Mouse (Mus musculus): Measurements from ENCODE around the gene Pelo. TPM values are rescaled to one million over a fixed set of nuclear protein-coding genes. Genes with fewer than 3 reads are reported as not detected.

Pelo gene
- total RNA-seq, 2 experiments from 2014 or later = 21.9 to 23.2 TPM

GRCm38 (mm10) chr13:115098227-115098626, 8.2 kb upstream of the Pelo start:
- no peak for DNase-seq (ENCODE audit: low spot score in 2 of 2)

GRCm38 (mm10) chr13:115096965-115097364, 7.0 kb upstream of the Pelo start:
- DNase-seq (ENCODE audit: low spot score in 2 of 2) = no peak

GRCm38 (mm10) chr13:115096216-115096615, 6.2 kb upstream of the Pelo start:
- DNase-seq (ENCODE audit: low spot score in 2 of 2) = no peak

GRCm38 (mm10) chr13:115095392-115095791, 5.4 kb upstream of the Pelo start:
- DNase-seq (ENCODE audit: low spot score in 2 of 2) = no peak

- DNase-seq (ENCODE audit: low spot score in 2 of 2) = no peak
Measured at GRCm38 (mm10) chr13:115091511-115091910, 1.5 kb upstream of the Pelo start.

GRCm38 (mm10) chr13:115090977-115091445, 1.0 kb upstream of the Pelo start:
- no peak for DNase-seq (ENCODE audit: low spot score in 2 of 2)

GRCm38 (mm10) chr13:115089395-115090025, 476 bp downstream of the Pelo start:
- DNase-seq (ENCODE audit: low spot score in 2 of 2) = peak; percentile 18 to 21

- DNase-seq (ENCODE audit: low spot score in 2 of 2) = no peak
Measured at GRCm38 (mm10) chr13:115089020-115089394, 979 bp downstream of the Pelo start.

- DNase-seq (ENCODE audit: low spot score in 2 of 2) = no peak
Measured at GRCm38 (mm10) chr13:115085974-115086373, 4.0 kb downstream of the Pelo start.

GRCm38 (mm10) chr13:115082339-115082738, 7.6 kb downstream of the Pelo start:
- DNase-seq (ENCODE audit: low spot score in 2 of 2) = no peak

GRCm38 (mm10) chr13:115079996-115080585, 9.9 kb downstream of the Pelo start:
- DNase-seq (ENCODE audit: low spot score in 2 of 2) = no peak

- DNase-seq (ENCODE audit: low spot score in 2 of 2) = no peak
Measured at GRCm38 (mm10) chr13:115078997-115079685, 10.8 kb downstream of the Pelo start.

- DNase-seq (ENCODE audit: low spot score in 2 of 2) = no peak
Measured at GRCm38 (mm10) chr13:115077346-115078134, 12.4 kb downstream of the Pelo start.

- DNase-seq (ENCODE audit: low spot score in 2 of 2) = no peak
Measured at GRCm38 (mm10) chr13:115072386-115072785, 17.6 kb downstream of the Pelo start.

GRCm38 (mm10) chr13:115071431-115071830, 18.6 kb downstream of the Pelo start:
- no peak for DNase-seq (ENCODE audit: low spot score in 2 of 2)

GRCm38 (mm10) chr13:115067968-115068330, 22.0 kb downstream of the Pelo start:
- DNase-seq (ENCODE audit: low spot score in 2 of 2) = no peak

GRCm38 (mm10) chr13:115067324-115067967, 22.5 kb downstream of the Pelo start:
- no peak for DNase-seq (ENCODE audit: low spot score in 2 of 2)

GRCm38 (mm10) chr13:115057555-115057954, 32.4 kb downstream of the Pelo start:
- DNase-seq (ENCODE audit: low spot score in 2 of 2) = no peak

GRCm38 (mm10) chr13:115054783-115055182, 35.2 kb downstream of the Pelo start:
- DNase-seq (ENCODE audit: low spot score in 2 of 2) = no peak

GRCm38 (mm10) chr13:115052568-115052967, 37.4 kb downstream of the Pelo start:
- no peak for DNase-seq (ENCODE audit: low spot score in 2 of 2)

All from layer of hippocampus, postnatal 10 days (tissue).